Mouse (Mus musculus): ENCODE measurements around the gene Insig2.

- no peak for TF ChIP-seq MAFK (IDR thresholded peaks at IDR 0.05; ENCODE audit: insufficient read depth, low read depth, low read length)
- TF ChIP-seq CHD2 (IDR thresholded peaks at IDR 0.05; ENCODE audit: low read depth, low read length) = no peak
- no peak for TF ChIP-seq ZNF384 (IDR thresholded peaks at IDR 0.05; ENCODE audit: low read depth, low read length)
- no peak for TF ChIP-seq HCFC1 (IDR thresholded peaks at IDR 0.05; ENCODE audit: borderline replicate concordance, insufficient read depth, low read length)
- TF ChIP-seq ZC3H11A (IDR thresholded peaks at IDR 0.05; ENCODE audit: borderline replicate concordance, low read depth, low read length) = no peak
Observed at GRCm38 (mm10) chr1:121284197-121284596, 48.2 kb downstream of the Insig2 start.
